Mouse (Mus musculus): ENCODE data around the gene Amigo1.

Amigo1 gene

GRCm38 (mm10) chr3:108180514-108180913, 5.6 kb upstream of the Amigo1 start:
- no peak for DNase-seq (ENCODE audit: low read depth, low spot score)

- no peak for DNase-seq (ENCODE audit: low read depth, low spot score)
Observed at GRCm38 (mm10) chr3:108184742-108185141, 1.4 kb upstream of the Amigo1 start.

GRCm38 (mm10) chr3:108185460-108186097, 556 bp upstream of the Amigo1 start:
- no peak for DNase-seq (ENCODE audit: low read depth, low spot score)

DNA sequence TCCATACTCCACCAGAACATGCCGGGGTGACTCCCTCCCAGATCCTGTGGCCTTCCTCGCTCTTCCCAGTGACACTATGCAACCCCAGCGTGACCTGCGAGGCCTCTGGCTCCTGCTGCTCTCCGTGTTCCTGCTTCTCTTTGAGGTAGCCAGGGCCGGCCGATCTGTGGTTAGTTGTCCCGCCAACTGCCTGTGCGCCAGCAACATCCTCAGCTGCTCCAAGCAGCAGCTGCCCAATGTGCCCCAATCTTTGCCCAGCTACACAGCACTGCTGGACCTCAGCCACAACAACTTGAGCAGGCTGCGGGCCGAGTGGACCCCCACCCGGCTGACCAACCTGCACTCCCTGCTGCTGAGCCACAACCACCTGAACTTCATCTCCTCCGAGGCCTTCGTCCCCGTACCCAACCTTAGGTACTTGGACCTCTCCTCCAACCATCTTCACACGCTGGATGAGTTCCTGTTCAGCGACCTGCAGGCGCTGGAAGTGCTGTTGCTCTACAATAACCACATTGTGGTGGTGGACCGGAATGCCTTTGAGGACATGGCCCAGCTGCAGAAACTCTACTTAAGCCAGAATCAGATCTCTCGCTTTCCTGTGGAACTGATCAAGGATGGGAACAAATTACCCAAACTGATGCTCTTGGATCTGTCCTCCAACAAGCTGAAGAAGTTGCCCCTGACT, 1.1 kb downstream of the Amigo1 start:
- no peak for DNase-seq (ENCODE audit: low read depth, low spot score)

GRCm38 (mm10) chr3:108188716-108189490, 2.8 kb downstream of the Amigo1 start:
- DNase-seq (ENCODE audit: low read depth, low spot score): no peak

GRCm38 (mm10) chr3:108189897-108190296, 3.8 kb downstream of the Amigo1 start:
- no peak for DNase-seq (ENCODE audit: low read depth, low spot score)

- no peak for DNase-seq (ENCODE audit: low read depth, low spot score)
Observed at GRCm38 (mm10) chr3:108193686-108194085, 7.6 kb downstream of the Amigo1 start.

DNA sequence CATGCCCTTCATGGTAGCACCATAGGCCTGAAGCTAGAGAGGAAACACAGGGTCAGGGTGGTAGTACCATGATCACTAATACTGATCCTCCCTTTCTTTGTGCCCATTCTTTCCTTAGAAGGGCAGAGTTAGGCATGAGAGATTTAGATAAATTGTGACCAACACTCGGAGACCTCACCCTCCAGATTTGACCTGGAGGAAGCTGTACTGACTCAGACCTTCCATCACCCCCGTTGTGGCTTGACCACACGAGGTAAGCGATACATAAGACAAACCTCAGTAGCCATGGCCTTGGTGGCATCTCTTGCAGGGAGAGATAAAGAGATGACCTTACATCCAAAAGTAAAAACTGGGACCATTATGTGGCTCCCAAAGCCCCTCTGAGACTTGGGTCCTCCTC, 9.2 kb downstream of the Amigo1 start:
- no peak for DNase-seq (ENCODE audit: low read depth, low spot score)

DNA sequence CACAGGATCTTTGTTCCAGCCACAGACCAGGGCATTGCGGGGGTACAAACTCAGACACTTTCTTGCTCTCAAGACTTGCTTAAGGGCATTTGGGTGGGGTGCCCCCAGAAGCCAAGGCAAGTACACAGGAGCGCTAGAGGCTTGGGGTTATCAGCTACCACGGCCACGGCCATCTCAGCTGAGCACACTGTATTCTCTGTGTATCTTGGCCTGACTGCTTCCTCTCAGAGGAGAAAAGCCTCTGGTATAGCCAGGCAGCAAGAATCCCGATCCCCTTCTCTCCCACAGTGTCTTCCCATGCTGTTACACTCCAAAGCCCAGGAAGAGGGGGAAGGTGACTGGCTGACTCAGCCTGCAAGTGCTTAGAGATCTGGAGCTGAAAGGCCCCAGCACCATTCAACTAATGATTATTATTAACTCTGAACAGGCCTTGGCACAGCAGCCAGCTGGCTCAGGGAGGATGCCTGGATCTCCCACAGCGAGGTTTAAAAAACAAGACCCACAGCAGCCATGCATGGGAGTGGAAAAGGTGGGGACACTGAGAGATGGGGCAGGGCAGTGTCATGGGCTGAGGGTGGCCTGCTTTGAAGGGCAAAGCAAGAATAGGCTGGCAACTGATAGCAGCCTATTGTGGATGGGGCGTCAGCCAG, 9.9 kb downstream of the Amigo1 start:
- DNase-seq (ENCODE audit: low read depth, low spot score): no peak

DNA sequence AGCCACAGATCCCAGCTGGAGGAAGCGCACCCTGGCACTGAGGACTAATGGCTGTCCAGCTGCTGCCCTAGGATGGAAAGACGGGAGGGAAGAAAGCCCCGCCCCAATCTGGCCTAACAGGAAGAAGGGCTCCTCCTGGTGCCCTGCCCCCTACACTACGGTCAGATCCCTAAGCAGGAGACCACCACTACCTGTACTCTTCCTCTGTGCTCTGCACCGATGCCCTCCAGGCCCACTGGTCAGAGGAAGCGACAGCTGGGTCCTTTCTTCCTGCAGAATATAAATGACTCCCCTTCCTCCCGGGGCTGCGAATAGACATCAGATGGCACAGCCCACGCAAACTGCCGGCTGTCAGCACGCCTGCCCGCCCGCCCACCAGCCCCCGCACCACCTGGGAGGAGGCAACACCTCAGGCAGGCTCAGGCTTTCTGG, 10.9 kb downstream of the Amigo1 start:
- DNase-seq (ENCODE audit: low read depth, low spot score): no peak

DNA sequence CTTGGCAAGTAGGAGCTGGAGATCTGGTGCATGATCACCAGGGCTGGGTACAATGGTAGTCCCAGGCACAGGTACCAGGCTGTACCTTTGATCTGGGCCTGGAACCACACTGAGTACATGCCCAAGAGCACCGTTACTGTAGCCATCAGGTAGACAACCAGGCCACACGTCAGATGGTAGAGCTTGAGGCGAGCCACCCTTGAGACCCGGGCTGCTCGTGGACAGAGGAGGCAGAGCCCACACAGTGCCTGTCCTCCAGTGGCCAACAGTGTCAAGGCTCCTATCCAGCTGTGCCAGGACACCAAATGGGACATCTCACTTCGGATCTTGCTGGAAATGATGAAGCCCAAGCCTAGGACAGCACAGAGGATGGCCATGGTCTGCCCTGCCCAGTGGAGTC, 13.1 kb downstream of the Amigo1 start:
- DNase-seq (ENCODE audit: low read depth, low spot score): no peak

DNA sequence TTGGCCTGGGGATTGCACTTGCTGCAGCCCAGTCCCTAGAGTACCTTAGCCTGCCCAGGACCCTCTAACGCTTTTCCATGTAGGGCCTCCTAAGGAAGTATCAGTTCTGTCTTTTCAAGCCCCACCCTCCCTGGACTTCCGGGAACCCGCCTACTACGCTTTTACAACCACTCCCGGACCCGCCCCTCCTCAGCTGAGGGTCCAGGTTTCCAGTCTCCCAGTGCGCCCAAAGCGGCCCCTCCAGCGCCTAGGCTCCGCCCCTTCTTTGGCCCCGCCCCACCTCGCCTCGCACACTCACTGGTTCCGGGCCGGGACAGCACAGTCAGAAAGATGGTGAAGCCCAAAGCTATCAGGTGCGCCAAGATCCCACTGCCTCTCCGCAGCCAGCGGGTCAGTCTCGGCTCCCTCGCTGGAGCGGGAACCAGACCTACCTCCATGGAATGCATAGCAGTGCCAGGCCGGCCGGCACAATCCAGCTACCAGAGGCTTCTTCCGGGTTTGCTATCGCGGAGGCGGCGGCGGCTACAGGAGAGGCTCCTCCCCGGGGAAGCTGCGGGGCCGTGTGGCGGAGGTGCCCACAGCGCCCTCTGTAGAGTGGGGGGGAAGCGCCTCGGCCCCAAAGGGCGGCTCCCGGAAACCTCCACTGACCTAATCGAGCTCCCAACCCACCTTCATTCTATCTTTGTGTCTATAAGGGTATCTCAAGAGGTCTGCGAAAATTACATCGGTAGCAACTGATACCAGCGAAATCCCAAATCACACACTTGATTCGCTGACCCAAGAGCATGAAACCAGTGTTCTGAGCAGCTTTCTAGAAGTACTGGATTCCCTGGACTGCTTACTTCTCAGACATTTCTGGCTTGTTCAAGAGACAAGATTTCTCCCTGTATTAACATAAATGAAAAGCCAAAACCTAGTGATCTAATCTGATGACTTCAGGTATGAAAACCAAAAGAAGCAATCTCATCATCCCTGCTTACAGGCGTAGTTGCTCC, 14.5 kb downstream of the Amigo1 start, which contains the start of gene Cyb561d1:
Gene Cyb561d1 (minus strand): TSS at position 884 of the 995 bp plus-strand sequence.
- no peak for DNase-seq (ENCODE audit: low read depth, low spot score)

DNA sequence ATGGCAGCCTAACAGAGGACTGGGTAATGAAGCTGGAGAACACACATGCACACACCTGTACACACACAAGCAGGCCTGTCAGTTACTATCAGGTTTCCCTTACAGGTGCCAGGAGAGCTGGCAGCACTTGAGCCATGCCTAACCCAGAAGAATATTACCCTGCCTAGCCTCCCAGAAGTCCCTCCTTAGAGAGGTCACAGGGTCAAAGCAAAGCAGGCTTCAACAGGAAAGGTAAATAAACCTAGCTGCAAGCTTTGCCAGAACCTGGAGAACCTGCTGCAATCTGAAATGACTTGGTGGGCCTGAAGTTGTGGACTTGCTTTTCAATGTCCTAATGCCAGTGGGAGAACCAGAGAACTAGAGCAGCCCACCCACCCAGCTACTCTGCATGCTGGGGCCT, 16.4 kb downstream of the Amigo1 start:
- no peak for DNase-seq (ENCODE audit: low read depth, low spot score)

DNA sequence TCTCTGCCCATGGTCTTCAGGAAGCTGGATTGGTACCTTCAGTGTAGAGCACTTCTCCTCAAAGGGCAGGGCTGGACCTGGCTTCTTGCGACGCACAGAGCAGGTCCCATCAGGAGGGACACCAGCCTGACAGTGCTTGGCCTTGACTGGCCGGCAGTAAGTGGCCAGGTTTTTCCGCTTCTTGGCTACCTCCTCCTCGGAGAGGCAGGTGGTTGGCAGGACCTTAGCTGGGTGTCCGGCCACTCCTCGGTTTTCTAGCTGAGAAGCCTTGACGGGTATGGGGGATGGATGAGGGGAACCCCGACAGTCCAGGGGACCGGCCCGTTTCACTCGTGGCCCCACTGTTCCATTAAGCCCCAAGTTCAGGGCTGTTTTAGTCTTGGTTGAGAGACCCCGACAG, 17.1 kb downstream of the Amigo1 start:
- no peak for DNase-seq (ENCODE audit: low read depth, low spot score)

- DNase-seq (ENCODE audit: low read depth, low spot score): no peak
Observed at GRCm38 (mm10) chr3:108203621-108204325, 17.6 kb downstream of the Amigo1 start.

DNA sequence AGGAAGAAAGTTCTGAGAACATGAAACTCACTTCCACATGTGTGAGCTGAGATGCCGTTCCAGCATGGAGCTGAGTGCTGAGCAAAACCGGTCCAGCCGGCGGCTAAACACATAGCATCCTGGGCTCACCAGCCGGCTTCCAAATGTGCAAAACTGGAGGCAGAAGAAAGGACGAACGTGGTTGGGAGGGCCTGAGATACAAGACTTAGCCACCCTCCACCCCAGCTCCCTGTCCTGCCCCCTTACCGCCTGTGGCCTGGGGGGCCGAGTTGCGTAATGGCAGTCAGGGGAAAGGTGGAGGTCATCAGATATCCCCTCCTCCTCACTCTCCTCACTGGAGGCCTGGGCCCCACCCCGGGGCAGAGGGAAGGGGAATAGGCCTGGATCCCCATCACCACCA, 18.3 kb downstream of the Amigo1 start:
- no peak for DNase-seq (ENCODE audit: low read depth, low spot score)

- DNase-seq (ENCODE audit: low read depth, low spot score): no peak
Observed at GRCm38 (mm10) chr3:108205601-108206000, 19.5 kb downstream of the Amigo1 start.

DNA sequence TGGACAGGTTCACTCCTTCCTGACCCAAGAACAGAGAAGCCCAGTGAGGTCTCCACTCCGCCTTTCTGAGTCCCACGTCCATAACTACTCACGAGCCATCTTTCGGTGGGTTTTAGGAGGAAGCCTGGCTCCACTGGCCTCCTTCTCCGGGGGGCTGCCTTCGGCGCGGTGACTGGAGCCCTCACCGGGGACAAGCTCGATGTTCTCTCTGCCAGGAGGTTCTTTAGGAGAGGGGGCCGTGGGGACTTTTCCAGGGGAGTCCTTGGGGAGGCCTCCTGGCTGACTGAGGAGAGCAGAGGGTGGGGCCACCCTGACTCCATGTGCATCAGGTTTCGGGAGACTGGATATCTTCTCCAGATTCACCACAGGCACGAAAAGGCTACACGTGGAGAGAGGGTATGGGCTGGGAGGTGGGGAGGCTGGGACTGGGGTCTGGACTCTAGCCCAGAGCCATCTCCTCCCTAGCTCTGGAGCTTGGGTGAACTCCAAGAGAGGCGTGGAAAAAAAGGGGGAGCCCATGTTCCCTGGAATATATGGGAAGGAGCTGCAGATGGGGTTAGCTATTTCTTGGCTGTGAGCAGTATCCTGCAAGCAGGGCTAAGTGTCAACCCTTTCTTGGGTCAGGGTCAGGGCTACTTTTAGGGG, 20.7 kb downstream of the Amigo1 start:
- DNase-seq (ENCODE audit: low read depth, low spot score): no peak

GRCm38 (mm10) chr3:108209001-108209400, 22.9 kb downstream of the Amigo1 start:
- DNase-seq (ENCODE audit: low read depth, low spot score): no peak

DNA sequence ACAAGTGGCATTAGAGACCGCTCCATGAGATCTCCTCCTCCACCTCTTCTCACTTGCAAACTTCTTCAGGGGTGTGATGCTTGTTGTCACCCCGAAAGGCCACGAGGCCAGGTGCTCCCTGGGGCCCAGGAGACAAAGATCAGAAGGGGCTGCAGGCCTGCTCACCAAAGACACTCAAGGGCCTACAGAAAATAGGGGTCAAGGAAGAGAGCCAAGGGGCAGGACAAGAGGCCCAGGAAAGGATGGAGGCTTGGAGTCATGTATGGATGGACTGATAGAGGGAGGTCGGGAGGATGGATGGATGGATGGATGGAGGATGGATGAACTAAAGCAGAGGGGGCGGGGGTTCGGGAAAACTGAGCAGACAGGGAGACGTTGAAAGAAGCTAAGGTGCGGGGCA, 23.4 kb downstream of the Amigo1 start:
- DNase-seq (ENCODE audit: low read depth, low spot score): no peak

Data from retina, adult 2 months (tissue).